Mouse (Mus musculus) lung, postnatal 14 days (tissue): ENCODE results near the gene Ifnab.
A peak's percentile ranks its signal among the peaks of the same experiment; 100 is the strongest.

ENCODE experiments used
- DNase-seq: peaks from one replicate; pipeline ENCODE4 v3.0.0; 2021

The Ifnab gene

DNA sequence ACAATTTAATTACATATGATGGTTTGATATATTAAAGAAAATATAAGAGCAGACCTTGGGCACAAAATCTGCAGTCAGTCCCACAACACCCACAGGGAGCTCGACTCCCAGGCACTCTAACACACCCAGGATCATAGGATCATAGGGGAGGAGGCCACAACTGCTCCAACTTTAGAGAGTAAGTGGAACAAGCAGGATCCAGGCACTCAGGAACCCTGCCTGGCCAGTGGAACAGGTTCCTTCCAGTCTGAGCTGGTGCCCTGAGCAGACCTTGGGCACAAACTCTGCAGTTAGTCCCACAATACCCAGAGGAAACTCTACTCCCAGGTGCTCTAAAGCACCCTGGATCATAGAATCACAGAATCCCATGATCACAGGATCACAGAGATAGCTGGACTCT, 35.7 kb downstream of the Ifnab start:
- DNase-seq = no peak

GRCm38 (mm10) chr4:88653644-88654043, 37.5 kb downstream of the Ifnab start:
- DNase-seq = no peak

- no peak for DNase-seq
Observed at GRCm38 (mm10) chr4:88644359-88644758, 46.8 kb downstream of the Ifnab start, which contains the start of gene Ifna13. TSS of gene Ifna13 (minus strand) at chr4:88644459.

GRCm38 (mm10) chr4:88642526-88642925, 48.6 kb downstream of the Ifnab start:
- DNase-seq = no peak

DNA sequence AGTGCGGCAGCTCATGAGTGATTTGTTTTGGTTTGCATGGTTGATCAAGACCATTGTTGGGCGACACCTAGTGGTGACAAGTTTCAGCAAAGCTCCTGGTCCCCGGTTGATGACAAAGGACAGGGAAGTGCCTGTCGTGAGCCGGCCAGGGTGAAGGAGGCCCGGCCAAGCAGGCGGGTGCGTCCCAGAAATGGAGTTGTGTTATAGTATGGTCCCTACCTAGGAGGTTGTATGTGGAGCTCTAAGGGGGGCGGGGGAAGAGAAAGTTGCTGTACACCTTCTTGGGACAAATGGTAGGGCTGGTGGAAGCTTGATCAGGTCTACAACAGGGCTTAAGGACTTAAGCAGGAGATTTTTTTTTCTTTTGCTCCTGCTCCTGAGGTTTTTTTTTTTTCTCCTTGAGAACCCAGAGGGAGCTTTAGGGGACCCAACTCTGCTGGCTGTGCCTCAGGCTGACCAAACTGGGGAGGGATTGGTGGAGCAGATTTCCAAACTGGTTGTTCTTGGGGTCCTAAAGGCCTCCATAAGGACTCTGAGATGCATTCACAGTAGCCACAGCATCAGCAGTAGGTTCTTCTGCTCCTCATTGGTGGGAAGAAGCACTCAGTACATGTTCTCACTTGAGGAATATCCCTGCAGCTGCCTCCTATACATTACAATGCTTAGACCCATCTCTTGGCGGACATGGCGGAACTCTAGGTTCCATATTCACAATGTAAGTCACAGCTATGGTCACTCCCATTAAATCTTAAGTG, 49.9 kb downstream of the Ifnab start:
- DNase-seq = peak; percentile 99

DNA sequence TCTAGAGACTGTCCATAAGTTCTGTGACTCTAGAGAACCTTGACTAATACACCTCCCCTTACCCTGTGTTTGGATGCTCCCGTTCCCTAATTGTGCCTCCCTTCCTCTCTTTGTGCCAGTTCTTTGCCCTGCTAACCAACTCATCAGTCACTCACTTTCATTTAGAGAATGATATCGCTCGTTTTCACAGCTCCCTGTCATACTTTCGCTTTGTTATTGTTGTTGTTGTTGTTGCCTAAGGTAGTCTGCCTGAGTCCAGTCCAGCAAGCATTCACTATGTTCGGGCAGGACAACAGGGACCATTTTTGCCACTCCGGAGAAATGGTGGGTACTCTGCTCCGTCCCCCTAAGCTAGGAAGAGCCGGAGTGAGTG, 50.5 kb downstream of the Ifnab start:
- DNase-seq = no peak
